Mouse (Mus musculus): ENCODE data around the gene Vps52.

DNA sequence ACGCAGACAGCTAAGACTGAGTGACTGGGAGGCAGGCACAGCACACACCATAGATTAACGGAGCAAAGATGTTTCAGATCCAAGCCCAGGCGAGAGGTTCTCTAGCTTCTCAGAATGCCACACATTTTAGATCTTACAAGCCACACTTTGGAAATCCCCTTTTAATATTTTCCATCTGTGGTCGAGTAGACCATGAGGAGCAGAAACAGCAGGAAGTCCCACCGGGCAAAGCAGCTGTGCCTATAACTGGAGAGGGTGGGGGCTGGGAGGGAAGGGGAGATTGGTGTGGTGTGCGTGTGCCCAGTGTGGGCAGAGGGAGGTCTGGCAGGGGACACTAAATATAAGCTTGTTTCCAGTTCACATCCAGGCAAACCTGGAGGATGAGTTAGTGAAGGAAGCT is 1.9 kb downstream of the Vps52 start:
- no peak for TF ChIP-seq MAX (IDR thresholded peaks at IDR 0.05)
- TF ChIP-seq CTCF (IDR thresholded peaks at IDR 0.05; ENCODE audit: control insufficient read depth, insufficient read depth, insufficient read length): no peak
- TF ChIP-seq CEBPB (IDR thresholded peaks at IDR 0.05; ENCODE audit: low read depth): no peak
- no peak for TF ChIP-seq FOSL1 (IDR thresholded peaks at IDR 0.05; ENCODE audit: insufficient read depth, low read length, poor library complexity, severe bottlenecking)
